Mouse (Mus musculus): Measurements from ENCODE around the gene Wfdc10.

Gene Wfdc10

DNA sequence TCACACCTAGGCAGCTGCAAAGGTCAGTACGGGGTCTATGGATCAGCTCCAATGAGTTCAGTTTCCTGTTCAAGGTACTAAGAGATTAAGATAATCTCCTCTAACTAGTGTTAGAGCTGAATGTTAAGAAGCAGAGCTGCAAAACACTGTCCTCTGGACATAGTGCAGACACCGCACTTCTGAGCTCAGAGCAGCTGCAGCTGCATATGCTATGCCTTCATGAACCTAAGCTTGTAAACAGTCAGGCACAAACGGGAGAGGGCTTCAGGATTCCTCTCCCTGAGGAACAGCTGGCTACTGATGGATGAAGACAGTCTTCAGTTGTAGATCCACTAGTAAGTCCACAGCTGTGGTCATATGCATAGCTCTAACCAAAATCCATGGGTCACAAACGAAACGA lies 45.1 kb downstream of the Wfdc10 start:
- no peak for DNase-seq (ENCODE audit: low spot score in 2 of 2)

- no peak for DNase-seq (ENCODE audit: low spot score in 2 of 2)
Observed at GRCm38 (mm10) chr2:164701761-164702160, 45.9 kb downstream of the Wfdc10 start.

GRCm38 (mm10) chr2:164704235-164704634 lies 48.4 kb downstream of the Wfdc10 start:
- no peak for DNase-seq (ENCODE audit: low spot score in 2 of 2)

DNA sequence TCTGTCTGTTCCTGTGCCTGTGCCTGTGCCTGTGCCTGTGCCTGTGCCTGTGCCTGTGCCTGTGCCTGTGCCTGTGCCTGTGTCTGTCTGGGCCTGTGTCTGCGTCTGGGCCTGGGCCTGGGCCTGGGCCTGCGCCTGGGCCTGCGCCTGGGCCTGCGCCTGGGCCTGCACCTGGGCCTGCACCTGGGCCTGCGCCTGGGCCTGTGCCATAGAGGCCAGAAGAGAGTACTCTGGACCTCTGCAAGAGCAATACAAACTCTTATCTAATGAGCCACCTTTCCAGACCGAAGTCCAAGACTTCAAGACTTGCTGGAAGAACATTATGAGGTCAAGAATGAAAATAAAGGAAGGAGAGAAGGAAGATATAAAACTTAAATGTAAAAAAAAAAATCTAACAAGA lies 49.5 kb downstream of the Wfdc10 start:
- DNase-seq (ENCODE audit: low spot score in 2 of 2), result no peak

- DNase-seq (ENCODE audit: low spot score in 2 of 2), result no peak
Observed at GRCm38 (mm10) chr2:164705991-164706390, 50.1 kb downstream of the Wfdc10 start.
